Mouse (Mus musculus) bone marrow macrophage, adult 2 months (primary cell): ENCODE data around the gene Trip10.

Experiments used
- CTCF ChIP-seq: IDR thresholded peaks from 2 replicates; pipeline ENCODE4 v1.5.1; 2012; ENCODE audit warnings: low read depth, mild to moderate bottlenecking, low read length, moderate library complexity
- POLR2A ChIP-seq: IDR thresholded peaks from 2 replicates; pipeline ENCODE4 v1.6.1; 2012; ENCODE audit warnings: mild to moderate bottlenecking, low read depth, low read length, borderline replicate concordance

- no peak for TF ChIP-seq CTCF
- no peak for TF ChIP-seq POLR2A
Measured at GRCm38 (mm10) chr17:57290001-57290670, 40.9 kb downstream of the Trip10 start.
